Mouse (Mus musculus): Measurements from ENCODE around the gene Flcn.

- TF ChIP-seq POLR2A (IDR thresholded peaks at IDR 0.05; ENCODE audit: borderline replicate concordance, insufficient read depth, low read length) (no peak), CTCF (IDR thresholded peaks at IDR 0.05; ENCODE audit: borderline replicate concordance, insufficient read depth, low read depth, low read length) (no peak)
Measured at GRCm38 (mm10) chr11:59814311-59814710, 4.5 kb upstream of the Flcn start.
